Mouse (Mus musculus): ENCODE results near the gene Klhl36.

- TF ChIP-seq POLR2A (IDR thresholded peaks at IDR 0.05; ENCODE audit: extremely low read depth, insufficient read depth, low read length) (no peak), CTCF (IDR thresholded peaks at IDR 0.05; ENCODE audit: low read depth, low read length) (no peak)
These were observed 27.4 kb upstream of the Klhl36 start for GRCm38 (mm10) chr8:119834676-119835075.

Data from liver, adult 2 months (tissue).